Mouse (Mus musculus): ENCODE measurements around the gene Fndc5. TPM values are rescaled to one million over a fixed set of nuclear protein-coding genes. Genes with fewer than 3 reads are reported as not detected.

Fndc5 gene
- polyA plus RNA-seq, 1 experiment from 2014 or later: 3.9 TPM

- no peaks in the 10 kb centered on the region for H3K36me3 ChIP-seq
- H3K27ac ChIP-seq: no peak overlapping the region
- H3K27me3 ChIP-seq: peaks cover 23% of the 10 kb centered on the region
- no peak overlapping the region for H3K9ac ChIP-seq
- peaks cover 50% of the 10 kb centered on the region for H3K4me1 ChIP-seq
- no peaks in the 10 kb centered on the region for H3K9me3 ChIP-seq (replicated peaks)
- 61% methylated on average over 13 of the region's 13 CpGs for WGBS
- H3K4me3 ChIP-seq: no peak overlapping the region
- no peak overlapping the region for H3K4me2 ChIP-seq (replicated peaks)
- ATAC-seq (ENCODE audit: low FRiP score): no peak
These were observed 8.0 kb upstream of the Fndc5 start for GRCm38 (mm10) chr4:129128582-129129338.

DNA sequence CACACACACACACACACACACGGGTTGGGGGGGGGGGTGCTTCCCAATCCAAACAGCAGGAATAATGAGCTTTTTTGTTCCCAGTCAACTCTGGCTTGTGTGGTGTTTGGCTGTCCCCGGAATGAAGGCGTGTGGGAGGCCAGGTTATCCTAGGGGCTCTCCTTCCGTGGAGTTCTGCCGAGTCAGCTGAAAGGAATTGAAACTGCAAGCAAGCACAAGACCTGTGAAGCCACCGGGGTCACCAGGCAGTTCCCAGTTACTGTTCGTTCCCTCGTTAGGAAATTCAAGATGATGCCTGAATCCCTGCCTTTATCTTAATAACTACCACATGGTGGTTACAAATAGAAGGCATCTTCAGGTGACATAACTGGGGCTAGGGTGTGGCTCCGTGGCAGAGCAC, 7.4 kb upstream of the Fndc5 start:
- no peak overlapping the region for H3K4me3 ChIP-seq
- no peaks in the 10 kb centered on the region for H3K36me3 ChIP-seq
- no peak overlapping the region for H3K9ac ChIP-seq
- peaks cover 21% of the 10 kb centered on the region for H3K27me3 ChIP-seq
- no peak overlapping the region for H3K4me2 ChIP-seq (replicated peaks)
- no peak for ATAC-seq (ENCODE audit: low FRiP score)
- WGBS: 47% methylated on average over 9 of the region's 9 CpGs
- H3K9me3 ChIP-seq (replicated peaks): no peaks in the 10 kb centered on the region
- H3K27ac ChIP-seq: no peak overlapping the region
- H3K4me1 ChIP-seq: peaks cover 49% of the 10 kb centered on the region

- Histone ChIP-seq H3K9me3 (replicated peaks) (no peaks in the 10 kb centered on the region), H3K9ac (no peak overlapping the region), H3K4me3 (no peak overlapping the region), H3K36me3 (no peaks in the 10 kb centered on the region), H3K27me3 (peaks cover 16% of the 10 kb centered on the region), H3K4me1 (peaks cover 48% of the 10 kb centered on the region), H3K27ac (peak overlapping the region; percentile 66), H3K4me2 (replicated peaks) (peak overlapping the region; percentile 38)
- ATAC-seq (ENCODE audit: low FRiP score): 0 out of 2 replicates have a peak, but pooled peaks have one; percentile 16
- 2% methylated on average over 8 of the region's 8 CpGs for WGBS
These were observed 6.7 kb upstream of the Fndc5 start for GRCm38 (mm10) chr4:129130149-129130548.

- Histone ChIP-seq H3K27me3 (peaks cover 18% of the 10 kb centered on the region), H3K9me3 (replicated peaks) (no peaks in the 10 kb centered on the region), H3K4me2 (replicated peaks) (peak overlapping the region; percentile 38), H3K9ac (no peak overlapping the region), H3K4me3 (peak overlapping the region; percentile 14), H3K4me1 (peaks cover 42% of the 10 kb centered on the region), H3K27ac (peak overlapping the region; percentile 66; the same call in 1 of the 2 replicates), H3K36me3 (no peaks in the 10 kb centered on the region)
- 4% methylated on average over 16 of the region's 17 CpGs for whole genome bisulfite sequencing
- ATAC-seq (ENCODE audit: low FRiP score): no peak
These were observed 6.0 kb upstream of the Fndc5 start for GRCm38 (mm10) chr4:129130755-129131303.

DNA sequence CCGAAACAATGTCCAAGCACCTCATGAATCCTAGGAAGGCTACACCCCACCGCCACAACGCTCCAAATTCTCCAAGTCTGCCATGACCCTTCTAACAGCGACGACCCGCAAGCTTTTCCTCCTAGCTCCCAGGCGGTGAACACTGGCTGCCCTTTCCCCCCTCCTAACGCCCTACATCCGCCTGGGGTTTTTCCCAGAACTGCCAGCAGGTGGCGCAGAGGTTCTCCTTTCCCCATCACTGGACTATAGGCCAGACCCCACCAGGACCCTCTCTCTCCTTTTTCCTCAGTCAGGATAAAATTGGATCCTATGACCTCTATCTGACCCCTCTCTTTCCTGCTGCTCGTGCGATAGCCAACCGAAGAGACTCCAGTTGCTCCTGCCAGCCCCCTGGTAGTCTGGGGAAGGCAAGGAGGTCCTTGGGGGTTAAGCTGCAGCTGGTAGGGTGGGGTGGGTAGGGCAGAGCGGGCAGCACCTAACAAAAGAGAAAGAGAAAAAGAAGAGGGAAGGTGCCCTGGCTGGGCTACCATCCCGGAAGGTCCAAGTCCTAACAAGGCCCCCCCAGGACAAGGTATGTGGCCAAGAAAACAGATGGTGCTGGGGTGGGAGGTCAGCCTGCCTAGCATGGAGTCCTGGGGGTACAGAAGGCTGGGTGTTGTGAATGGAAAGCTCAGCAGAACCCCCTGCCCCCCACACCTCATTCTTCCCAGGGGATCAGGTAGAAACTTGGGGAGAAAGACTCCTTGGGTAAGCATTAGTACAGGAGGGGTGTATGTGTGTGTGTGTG, 1.8 kb upstream of the Fndc5 start:
- ATAC-seq (ENCODE audit: low FRiP score): 0 out of 2 replicates have a peak, but pooled peaks have one; percentile 36
- no peak overlapping the region for H3K4me3 ChIP-seq
- no peak overlapping the region for H3K9ac ChIP-seq

GRCm38 (mm10) chr4:129135637-129136036, 1.2 kb upstream of the Fndc5 start:
- peaks cover 54% of the 10 kb centered on the region for H3K27me3 ChIP-seq
- no peak overlapping the region for H3K27ac ChIP-seq
- H3K4me3 ChIP-seq: no peak overlapping the region
- no peak for ATAC-seq (ENCODE audit: low FRiP score)
- H3K36me3 ChIP-seq: no peaks in the 10 kb centered on the region
- H3K9ac ChIP-seq: no peak overlapping the region
- peaks cover 21% of the 10 kb centered on the region for H3K4me1 ChIP-seq
- no peaks in the 10 kb centered on the region for H3K9me3 ChIP-seq (replicated peaks)
- 68% methylated on average over 2 of the region's 2 CpGs for WGBS
- no peak overlapping the region for H3K4me2 ChIP-seq (replicated peaks)

More for the DNA sequence above, 1.8 kb upstream of the Fndc5 start:
- 9% methylated on average over 15 of the region's 15 CpGs for WGBS
- Histone ChIP-seq H3K27me3 (peaks cover 54% of the 10 kb centered on the region), H3K4me2 (replicated peaks) (peak overlapping the region; percentile 33; the same call in 1 of the 2 replicates), H3K4me1 (peaks cover 28% of the 10 kb centered on the region), H3K9me3 (replicated peaks) (no peaks in the 10 kb centered on the region), H3K36me3 (no peaks in the 10 kb centered on the region), H3K27ac (no peak overlapping the region)

DNA sequence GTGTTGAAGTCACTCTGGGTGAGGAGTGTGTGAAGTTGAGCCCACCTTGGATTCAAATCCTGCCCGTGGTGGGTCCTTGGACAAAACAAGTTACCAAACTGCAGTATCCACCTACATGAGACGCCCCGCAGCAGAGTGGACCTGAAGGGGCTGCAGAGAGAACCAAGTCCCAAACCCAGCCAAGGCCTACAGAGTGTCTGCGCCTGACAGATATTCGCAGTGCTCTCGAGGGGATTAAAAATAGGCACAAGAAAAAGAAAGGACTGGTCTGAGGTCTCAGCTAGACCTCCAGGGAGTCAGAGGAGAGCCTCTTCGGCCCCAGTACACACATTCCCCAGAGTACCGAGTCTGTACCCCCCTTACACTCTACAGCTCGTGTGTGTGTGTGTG, 615 bp upstream of the Fndc5 start:
- Histone ChIP-seq H3K9ac (peak overlapping the region; percentile 86), H3K4me1 (peaks cover 20% of the 10 kb centered on the region), H3K27ac (no peak overlapping the region), H3K27me3 (peaks cover 53% of the 10 kb centered on the region), H3K36me3 (no peaks in the 10 kb centered on the region), H3K4me3 (peak overlapping the region; percentile 67), H3K4me2 (replicated peaks) (peak overlapping the region; percentile 96), H3K9me3 (replicated peaks) (no peaks in the 10 kb centered on the region)
- WGBS: 33% methylated on average over 9 of the region's 9 CpGs
- no peak for ATAC-seq (ENCODE audit: low FRiP score)

DNA sequence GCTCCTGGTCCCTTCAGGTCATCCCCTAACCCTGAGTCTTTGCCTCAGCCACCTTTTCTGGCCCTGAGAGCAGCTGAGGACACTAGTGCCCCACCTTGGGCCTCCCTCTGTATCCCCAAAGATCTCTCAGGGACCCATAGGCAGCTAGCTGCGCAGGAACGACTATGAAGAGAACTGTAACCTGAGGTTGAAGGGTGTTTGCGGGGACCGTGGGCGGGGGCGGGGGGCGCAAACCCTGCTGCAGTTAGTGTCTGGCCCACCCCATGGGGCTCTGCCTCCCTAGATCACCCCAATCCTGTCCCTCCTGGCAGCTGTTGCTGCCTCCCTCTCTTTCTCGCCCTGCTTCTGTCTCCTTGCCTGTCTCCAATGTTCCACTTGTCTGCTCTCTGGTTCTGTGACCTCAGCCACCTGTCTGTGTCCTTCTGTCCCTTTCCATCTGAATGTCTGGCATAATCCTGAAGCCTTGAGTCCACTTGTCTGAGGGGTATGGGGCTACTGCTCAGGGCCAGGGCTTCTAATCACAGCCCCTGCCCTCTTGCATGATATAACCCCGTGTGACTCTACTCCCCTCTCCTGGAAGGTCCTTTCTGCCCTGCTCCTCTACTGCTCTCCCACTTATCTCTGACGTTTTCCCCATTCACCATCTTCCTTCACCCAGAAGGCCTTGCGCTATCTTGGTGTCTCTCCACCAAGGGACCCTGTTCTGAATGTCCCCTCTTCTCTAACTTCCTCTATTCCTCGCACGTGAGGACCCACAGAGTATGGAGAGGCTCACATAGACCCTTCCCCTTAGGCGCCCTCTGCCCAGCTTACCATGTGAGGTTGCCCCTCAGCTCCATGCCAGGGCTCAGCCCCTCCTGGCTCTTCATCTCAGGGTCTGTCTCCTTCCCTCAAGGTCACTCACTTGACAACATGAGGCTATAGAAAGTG, 858 bp downstream of the Fndc5 start:
- Histone ChIP-seq H3K27ac (no peak overlapping the region), H3K4me3 (peak overlapping the region; percentile 67), H3K4me1 (peaks cover 26% of the 10 kb centered on the region), H3K27me3 (peaks cover 45% of the 10 kb centered on the region), H3K9ac (0 out of 2 replicates have a peak overlapping the region, but pooled peaks have one; percentile 18), H3K36me3 (no peaks in the 10 kb centered on the region), H3K9me3 (replicated peaks) (no peaks in the 10 kb centered on the region), H3K4me2 (replicated peaks) (peak overlapping the region; percentile 96)
- ATAC-seq (ENCODE audit: low FRiP score): no peak
- 47% methylated on average over 14 of the region's 14 CpGs for WGBS

DNA sequence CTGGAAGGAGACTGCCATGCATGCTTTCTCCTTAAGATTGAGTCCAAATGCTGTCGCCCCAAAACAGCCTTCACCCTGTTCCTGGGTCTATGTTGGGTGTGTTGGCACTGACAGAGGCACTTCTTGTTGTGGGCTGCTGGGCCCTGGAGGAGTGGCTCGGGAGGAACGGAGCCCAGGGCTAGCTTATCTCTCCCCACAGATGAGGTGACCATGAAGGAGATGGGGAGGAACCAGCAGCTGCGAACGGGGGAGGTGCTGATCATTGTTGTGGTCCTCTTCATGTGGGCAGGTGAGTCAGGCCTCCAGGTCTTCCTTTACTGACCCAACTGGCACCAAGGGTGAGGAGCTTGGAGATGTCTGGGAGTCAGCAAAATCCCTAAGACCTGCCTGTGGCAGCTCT, 2.8 kb downstream of the Fndc5 start:
- Histone ChIP-seq H3K36me3 (no peaks in the 10 kb centered on the region), H3K9ac (no peak overlapping the region), H3K27ac (no peak overlapping the region), H3K4me3 (no peak overlapping the region), H3K4me1 (peaks cover 26% of the 10 kb centered on the region), H3K27me3 (peaks cover 45% of the 10 kb centered on the region), H3K9me3 (replicated peaks) (no peaks in the 10 kb centered on the region), H3K4me2 (replicated peaks) (no peak overlapping the region)
- ATAC-seq (ENCODE audit: low FRiP score): no peak
- 89% methylated on average over 5 of the region's 5 CpGs for WGBS

DNA sequence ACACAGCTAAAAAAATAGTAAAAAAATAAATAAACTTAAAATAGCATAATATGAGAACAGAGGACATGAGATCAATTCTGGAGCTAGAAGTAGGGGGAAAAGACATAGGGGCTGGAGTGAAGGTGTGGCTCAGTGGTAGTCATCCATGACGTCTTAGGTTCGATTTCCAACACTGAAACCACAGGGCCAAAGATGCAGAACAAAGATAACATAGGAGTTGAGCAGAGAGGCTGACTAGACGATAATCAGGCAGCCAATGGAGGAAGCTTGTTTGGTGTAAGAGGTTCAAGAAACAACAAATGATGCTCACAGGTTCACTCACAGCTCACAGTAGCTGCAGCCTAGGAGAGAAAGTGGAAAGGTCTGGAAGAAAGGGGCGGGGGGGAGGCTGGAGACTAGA, 4.0 kb downstream of the Fndc5 start:
- Histone ChIP-seq H3K9me3 (replicated peaks) (no peaks in the 10 kb centered on the region), H3K4me2 (replicated peaks) (no peak overlapping the region), H3K9ac (no peak overlapping the region), H3K36me3 (no peaks in the 10 kb centered on the region), H3K4me1 (peaks cover 26% of the 10 kb centered on the region), H3K27me3 (peaks cover 36% of the 10 kb centered on the region), H3K4me3 (no peak overlapping the region), H3K27ac (no peak overlapping the region)
- ATAC-seq (ENCODE audit: low FRiP score): no peak
- WGBS: 83% methylated on average over 4 of the region's 4 CpGs

GRCm38 (mm10) chr4:129141560-129142438, 5.0 kb downstream of the Fndc5 start:
- no peaks in the 10 kb centered on the region for H3K9me3 ChIP-seq (replicated peaks)
- H3K9ac ChIP-seq: no peak overlapping the region
- no peak overlapping the region for H3K4me3 ChIP-seq
- peaks cover 28% of the 10 kb centered on the region for H3K27me3 ChIP-seq
- H3K4me2 ChIP-seq (replicated peaks): no peak overlapping the region
- no peaks in the 10 kb centered on the region for H3K36me3 ChIP-seq
- H3K4me1 ChIP-seq: peaks cover 21% of the 10 kb centered on the region
- 79% methylated on average over 17 of the region's 17 CpGs for WGBS
- no peak overlapping the region for H3K27ac ChIP-seq
- no peak for ATAC-seq (ENCODE audit: low FRiP score)

Measured in hindbrain, embryonic 12.5 days (tissue).